Mouse (Mus musculus) CD8-positive naive resting alpha-beta T cell, adult 2 months (primary cell): ENCODE measurements at regions not wholly inside any gene's neighbourhood (a gene's known extent, or its start where the extent isn't known, plus 50 kb on each side); places are given as distances from the start of the nearest gene placed in this dataset.

Experiments used
- DNase-seq, 2 experiments: peaks; one replicate each; pipeline ENCODE4 v3.0.0; 2022; ENCODE audit warnings: low read depth in 2 of 2, low spot score in 2 of 2

DNA sequence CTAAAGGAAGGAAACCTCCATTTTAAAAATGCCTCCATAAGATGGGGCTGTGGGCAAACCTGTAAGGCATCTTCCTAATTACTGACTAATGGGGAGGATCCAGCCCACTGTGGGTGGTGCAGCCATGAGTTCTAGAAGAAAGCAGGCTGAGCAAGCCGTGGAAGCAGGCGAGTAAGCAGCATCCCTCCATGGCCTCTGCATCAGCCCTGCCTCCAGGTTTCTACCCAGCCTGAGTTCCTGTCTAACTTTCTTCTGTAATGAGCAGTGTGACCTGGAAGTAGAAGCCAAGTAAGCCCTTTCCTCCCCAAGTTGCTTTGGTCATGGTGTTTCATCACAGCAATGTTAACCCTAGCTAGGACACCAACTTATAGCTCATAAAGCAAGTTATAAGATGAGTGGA is 66.5 kb upstream of the Twist2 start:
- no peak for DNase-seq

DNA sequence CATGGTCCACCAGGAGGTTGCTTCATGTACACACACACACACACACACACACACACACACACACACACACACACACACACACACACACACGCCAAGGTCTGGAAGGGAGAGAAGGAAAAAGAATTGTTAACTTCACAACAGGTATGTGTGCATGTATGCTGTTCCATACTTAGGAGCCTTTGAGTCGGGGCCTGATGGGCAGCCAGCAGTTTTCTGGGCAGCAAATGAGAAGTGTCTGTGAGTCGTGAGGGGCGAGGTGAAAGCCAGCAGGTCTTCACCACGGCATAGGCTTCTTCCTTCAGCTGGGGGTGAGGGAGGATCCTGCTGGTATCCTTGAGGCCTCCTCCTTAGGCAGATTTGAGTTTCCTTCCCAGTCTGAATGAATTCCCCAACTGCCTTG is 65.8 kb upstream of the Twist2 start:
- DNase-seq = no peak

DNA sequence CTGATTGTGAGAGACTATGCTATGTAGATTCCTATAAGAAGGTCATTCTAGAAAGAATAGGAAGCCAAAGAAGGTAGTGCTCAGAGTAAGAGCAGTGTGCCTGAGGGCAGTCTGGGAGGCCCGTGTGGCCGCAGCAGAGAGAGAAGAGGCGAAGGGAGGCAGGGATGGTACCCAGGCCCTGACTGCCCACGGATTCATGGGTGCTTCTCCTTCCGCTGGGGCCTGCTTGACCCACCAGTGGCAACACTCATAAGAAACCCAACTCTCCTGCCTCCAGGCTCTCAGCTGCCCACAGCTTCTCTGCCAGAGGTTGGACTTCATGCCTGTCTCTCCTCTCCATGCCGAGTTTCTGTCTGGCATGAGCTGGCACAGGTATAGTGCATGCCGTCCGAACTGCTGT is 60.6 kb upstream of the Twist2 start:
- DNase-seq = no peak

DNA sequence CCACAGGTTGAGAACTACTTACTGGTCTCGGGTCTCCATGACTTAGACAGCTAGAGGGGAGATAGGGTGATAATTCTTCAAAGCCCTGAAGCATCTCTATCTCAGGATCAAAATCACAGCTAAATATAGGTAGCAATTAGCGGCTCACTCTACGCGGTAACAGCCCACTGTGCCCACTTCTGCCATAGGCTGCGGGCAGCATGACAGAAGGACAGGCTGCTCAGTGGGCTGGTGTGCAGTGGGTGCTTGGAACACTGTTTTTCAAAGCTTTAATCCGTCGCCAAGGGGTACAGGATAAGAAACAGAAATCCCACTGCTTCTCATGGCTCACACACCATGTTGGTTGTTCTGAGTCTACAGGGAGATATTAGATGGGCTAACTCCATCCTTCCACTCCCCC is 59.2 kb upstream of the Twist2 start:
- DNase-seq = no peak

DNA sequence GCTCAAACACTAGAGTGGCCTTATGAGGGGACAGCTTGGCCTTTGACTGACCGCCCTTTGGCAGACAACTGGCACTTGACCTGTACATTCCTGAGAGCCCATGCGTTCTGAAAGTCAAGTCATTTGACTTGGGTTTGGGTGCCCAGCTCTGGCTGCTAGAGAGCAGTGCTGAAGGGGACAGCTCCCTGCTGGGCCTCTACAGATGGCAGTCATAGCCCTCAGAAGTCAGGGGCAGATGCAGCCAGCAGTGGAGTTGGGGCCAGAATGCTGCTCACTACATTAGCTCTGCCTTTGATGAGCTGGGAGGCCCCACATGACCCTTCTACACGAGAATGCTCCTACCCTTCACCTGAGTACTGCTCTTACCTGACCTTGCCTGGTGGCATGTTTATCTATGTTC is 58.3 kb upstream of the Twist2 start:
- no peak for DNase-seq

DNA sequence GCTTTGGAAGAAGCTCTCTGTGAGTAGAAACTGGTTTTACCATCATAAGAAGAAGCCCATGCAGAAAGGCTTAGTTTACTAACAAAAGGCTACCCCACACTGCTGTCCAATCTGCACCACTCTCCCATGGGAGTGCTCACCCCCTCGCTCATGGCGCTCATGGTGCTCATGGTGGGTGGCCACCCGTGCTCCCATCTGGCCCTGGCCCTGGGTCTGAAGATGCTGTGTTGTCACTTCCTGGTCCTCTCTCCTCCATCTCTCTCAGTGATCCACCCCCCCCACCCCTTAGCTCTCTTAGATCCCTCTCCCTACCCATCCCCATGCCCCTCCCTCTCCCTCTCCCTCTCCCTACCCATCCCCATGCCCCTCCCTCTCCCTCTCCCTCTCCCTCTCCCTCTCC is 57.2 kb upstream of the Twist2 start:
- no peak for DNase-seq

DNA sequence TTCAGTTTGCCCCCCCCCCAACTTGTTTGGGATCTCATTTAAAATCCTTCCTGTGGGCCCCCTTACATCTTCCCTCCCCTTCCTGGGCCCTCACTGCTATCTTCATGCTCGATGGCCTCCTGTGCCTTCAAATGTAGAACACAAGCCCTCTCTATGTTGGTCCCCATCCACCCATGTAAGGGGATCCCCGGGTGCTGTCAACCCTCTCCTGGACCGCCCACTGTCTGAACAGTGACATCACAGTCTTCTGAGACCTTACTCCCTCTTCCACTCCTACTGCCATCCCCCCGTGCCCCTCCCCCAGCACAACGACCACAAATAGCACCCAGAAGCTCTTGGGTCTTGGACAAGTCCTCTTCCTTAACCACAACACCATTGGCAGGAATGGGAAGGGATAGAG is 56.6 kb upstream of the Twist2 start:
- DNase-seq = no peak

DNA sequence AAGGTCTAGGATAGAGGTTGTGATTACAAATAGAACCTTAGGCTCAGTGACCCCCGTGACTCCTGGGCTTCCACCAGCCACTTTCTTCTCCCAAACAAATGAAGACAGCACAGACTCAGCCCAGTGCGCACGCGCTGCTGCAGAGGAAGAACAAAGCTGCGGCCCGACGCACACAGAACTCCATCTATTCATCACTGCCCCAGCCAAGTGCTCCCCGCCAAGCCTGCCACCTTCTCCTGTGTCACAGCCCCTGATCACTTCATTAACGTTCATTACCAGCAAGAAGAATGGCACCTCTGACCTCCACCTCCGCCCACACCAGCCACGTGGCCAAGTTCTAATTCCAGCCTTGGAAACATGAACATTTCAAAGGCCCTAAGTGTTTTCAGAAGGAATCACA is 53.7 kb upstream of the Twist2 start:
- DNase-seq = no peak
